Mouse (Mus musculus) R1 (cell line): ENCODE measurements around the gene Nkx1-1.

ENCODE experiments used
- DNase-seq: peaks from one replicate; pipeline ENCODE4 v3.0.0-alpha.2; 2018; ENCODE audit warnings: low read depth, low spot score

Gene Nkx1-1

DNA sequence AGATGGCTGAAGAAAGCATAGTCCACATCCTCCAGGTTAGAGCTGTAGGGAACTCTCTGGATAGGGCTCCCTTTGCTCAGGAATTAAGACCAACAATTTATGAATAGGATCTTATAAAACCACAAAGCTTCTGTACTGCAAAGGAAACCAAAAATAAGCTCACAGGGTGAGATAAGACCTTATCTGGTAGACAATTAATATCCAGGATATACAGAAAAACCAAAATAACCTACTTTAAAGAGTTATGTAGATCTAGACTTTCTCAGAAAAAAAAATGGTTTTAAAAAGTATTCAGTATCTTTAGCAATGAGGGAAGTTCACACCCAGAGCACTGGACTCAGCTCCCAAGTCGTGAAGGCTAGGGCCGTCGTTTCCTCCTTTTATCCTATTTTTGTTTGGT, 13.5 kb downstream of the Nkx1-1 start:
- DNase-seq, result no peak

DNA sequence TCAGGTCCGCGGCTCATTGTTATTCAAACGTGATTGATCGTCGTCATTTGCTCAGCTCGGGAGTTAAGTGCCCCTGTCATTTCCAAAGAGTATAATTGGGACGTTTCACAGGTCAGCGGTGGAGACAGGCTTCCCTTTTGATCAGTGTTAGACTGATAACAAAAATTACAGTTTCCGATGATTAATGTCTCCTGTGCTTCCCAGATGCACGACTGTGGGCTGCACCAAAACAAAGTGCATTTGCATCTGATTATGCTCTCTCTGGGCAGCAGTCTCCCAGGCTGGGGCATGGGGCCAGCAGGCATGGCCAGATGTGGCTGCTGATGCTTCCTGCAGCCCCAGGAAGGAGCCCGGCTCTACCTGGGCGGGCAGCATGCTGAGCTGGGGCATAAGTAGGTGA, 33.0 kb downstream of the Nkx1-1 start:
- DNase-seq, result no peak

DNA sequence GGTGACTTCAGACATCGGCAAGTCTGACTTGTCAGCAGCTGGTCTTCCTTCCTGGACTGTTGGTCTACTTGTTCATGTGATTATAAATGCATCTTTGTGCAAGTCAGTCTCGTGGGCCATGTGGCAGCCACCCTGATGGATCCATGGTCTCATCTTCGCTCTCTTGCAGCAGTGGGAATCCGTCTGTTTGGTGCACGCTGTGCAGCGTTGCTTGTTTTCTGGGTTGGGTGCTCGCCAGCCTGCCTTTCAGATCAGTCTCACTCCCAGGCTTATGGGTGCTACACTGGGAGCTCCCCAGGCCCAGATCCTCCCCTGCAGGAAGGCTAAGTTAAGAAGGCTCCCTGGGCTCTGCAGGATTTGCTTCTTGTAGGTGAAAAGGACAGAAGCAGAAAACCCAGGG, 36.9 kb downstream of the Nkx1-1 start:
- DNase-seq, result no peak

DNA sequence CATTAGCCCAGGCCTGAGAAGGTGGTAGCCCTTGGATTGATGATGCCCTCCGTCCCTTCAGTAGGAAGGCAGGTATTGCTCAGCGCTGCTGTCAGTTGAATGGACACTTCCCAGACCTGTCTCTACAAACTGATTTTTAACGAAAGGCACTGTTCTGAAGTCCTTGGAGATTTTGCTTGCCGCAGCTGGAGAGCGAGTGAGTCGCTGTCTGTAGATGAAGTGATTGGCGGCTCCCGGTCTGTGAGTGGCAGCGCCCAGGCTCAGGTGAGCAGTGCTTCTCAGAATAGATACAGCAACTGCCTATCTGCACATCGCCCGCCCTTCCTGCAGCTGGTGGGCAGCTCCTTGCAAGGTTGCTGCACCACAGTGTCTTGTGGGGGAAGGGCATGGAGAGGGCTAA, 38.1 kb downstream of the Nkx1-1 start:
- no peak for DNase-seq

DNA sequence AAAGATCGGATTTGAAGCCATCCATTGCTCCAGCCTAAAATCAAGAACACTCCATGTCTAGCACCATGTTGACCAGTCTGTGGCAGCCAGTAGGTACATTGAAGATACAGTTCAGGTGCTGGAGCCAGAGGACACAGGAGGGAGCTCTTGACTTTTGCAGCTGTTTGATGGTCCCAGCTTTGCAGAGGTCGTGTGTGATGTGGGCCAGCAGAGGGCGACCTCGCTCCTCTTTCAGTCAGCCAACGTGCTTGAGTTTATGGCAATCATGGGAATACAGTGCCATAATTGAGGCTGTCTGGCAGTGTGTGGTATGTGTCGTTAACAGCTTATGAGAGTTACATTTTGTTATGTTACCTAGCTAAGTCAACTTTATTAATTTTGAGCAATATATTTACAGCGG, 40.0 kb downstream of the Nkx1-1 start:
- DNase-seq, result peak; percentile 73

DNA sequence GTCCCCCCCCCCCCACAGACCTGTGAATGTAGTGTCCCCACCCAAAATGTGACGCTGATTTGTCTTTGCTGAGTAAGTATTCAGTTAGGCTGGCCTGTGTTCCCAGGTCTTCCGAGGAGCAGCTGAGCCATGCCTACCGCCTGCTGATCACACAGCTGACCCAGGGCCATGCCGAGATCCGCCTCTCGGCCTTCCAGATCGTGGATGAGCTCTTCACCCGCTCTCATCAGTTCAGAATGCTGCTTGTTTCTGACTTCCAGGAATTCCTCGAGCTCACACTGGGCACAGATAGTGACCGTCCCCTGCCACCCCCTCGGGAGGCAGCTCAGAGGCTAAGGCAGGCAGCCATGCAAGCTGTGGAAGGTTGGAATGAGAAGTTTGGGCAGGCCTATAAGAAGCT, 46.2 kb downstream of the Nkx1-1 start:
- DNase-seq, result no peak
